Mouse (Mus musculus) frontal cortex, postnatal 14 days (tissue): ENCODE measurements around the gene Olfr853.

Experiments
- DNase-seq, 2 experiments: peaks; one replicate each; pipeline ENCODE4 v3.0.0; 2022; ENCODE audit warnings: low spot score in 2 of 2

The Olfr853 gene

DNA sequence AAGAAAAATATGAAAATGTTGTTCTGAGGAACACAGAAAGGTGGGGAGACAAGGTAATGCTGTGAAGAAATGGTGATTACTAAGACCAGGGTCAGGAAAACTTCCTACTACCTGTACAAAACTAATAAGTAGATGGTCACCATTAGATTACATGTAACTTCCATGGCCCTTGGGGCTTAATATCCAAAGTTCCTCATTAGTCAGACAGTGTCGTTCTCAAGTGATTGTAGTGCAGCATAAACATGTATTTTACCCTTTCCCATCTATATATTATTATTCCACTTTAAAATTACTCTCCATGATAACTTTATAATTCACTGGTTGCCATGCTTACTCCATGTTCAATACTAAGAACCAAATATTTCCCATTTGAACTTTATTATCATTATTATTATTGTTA lies at the start of gene Olfr853:
Olfr853 (minus strand) TSS at position 101 of the 400 bp plus-strand sequence.
- DNase-seq, result no peak

GRCm38 (mm10) chr9:19582317-19582716 lies 41.4 kb upstream of the Olfr853 start, which contains the start of gene Olfr855:
Gene Olfr855, plus strand, starts transcription at chr9:19582617.
- no peak for DNase-seq

- DNase-seq, result no peak
Measured at GRCm38 (mm10) chr9:19567282-19567681, 26.4 kb upstream of the Olfr853 start, which contains the start of gene Olfr854. Gene Olfr854, minus strand, starts transcription at chr9:19567382.

GRCm38 (mm10) chr9:19492995-19493394 lies 47.9 kb downstream of the Olfr853 start, which contains the start of gene Olfr851:
Gene Olfr851, plus strand, starts transcription at chr9:19493295.
- DNase-seq, result no peak
